Mouse (Mus musculus) kidney, adult 2 months (tissue): ENCODE data around the gene Treml2.

Experiments used
- CTCF ChIP-seq: fragments of 200-500 bp; conservative IDR thresholded peaks from 2 replicates; pipeline ENCODE4 v1.5.1; 2011; ENCODE audit warnings: low read depth, mild to moderate bottlenecking, control low read depth, low read length, moderate library complexity, mixed read lengths; ENCODE audit not compliant: insufficient read depth, insufficient read length
- POLR2A ChIP-seq: fragments of 200-500 bp; IDR thresholded peaks from one replicate; pipeline ENCODE4 v1.6.1; 2011; ENCODE audit warnings: low read depth, low read length, control low read depth

GRCm38 (mm10) chr17:48278381-48278780, 20.9 kb upstream of the Treml2 start:
- TF ChIP-seq POLR2A, result no peak
- no peak for TF ChIP-seq CTCF
